In the genomic region with DNA sequence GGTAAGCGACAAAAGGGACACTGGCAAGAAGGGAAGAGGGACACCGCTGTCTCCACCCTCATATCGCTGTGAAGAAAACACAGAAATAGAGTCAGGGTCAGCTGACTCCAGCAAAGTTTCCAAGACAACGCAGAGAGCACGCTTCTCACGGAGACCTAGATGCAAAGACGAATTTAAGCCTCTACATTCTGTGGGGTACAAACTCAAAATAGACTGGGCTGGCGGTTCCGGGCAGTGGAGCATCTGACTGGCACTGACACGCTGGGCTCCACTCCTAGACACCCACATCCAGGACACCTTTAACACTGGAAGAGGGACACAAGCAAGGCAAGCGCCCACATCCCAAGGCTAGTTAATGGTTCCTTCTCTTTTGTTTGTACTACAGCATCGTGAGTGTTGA, we compare ENCODE assay signal across 11 mouse cellular contexts.
"Had no signal": no experiment of that assay in that cellular context is flagged by ENCODE, and none has a peak within 500 bp of the region (broad histone marks: within the 10 kb centered on the region; RNA-seq: fewer than 3 reads in every experiment).

No protein-coding gene starts in this region.

- H3K27ac ChIP-seq: hindbrain, postnatal 0 days; kidney, postnatal 0 days; limb, embryonic 13.5 days; liver, embryonic 14.5 days; midbrain, embryonic 12.5 days; neural tube, embryonic 13.5 days had no signal

- DNase-seq: kidney, adult 11 months; kidney, adult 9 months; kidney, postnatal 4 days; lung, adult 18-20 months; spleen, adult 18-20 months had no signal

- H3K4me3 ChIP-seq: limb, embryonic 13.5 days; midbrain, embryonic 12.5 days; neural tube, embryonic 13.5 days had no signal

- H3K4me1 ChIP-seq: limb, embryonic 13.5 days; midbrain, embryonic 12.5 days; neural tube, embryonic 13.5 days had no signal
